11 mouse cellular contexts compared by ENCODE assay signal in the genomic region with DNA sequence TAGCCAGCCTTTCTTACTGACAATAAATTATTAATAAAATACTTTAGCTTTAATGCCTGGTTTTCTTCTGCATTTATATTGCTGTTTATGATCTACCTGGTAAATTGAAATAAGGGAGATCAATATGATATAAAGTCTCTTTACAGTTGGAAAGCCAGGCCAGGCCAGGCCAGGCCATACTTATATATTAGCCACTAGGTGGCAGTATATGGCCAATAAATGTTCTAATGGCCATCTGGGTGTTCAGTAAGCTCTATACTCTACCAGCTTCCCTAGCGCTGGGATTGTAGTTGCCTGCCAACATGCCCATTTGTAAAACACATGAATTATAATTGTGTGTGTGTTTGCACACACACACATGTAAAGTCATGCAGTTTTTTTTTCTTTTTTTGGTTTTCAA. TPM values are rescaled to one million over a fixed set of nuclear protein-coding genes. Genes with fewer than 3 reads are reported as not detected.
DNase-seq lines count a peak whose midpoint lies in the region; ATAC-seq and TF ChIP-seq lines count a peak whose summit lies in the region.
"Had no signal": no experiment of that assay in that cellular context is flagged by ENCODE, and none has a peak within 500 bp of the region (broad histone marks: within the 10 kb centered on the region; RNA-seq: fewer than 3 reads in every experiment).

No protein-coding gene starts in this region.

- H3K4me3 ChIP-seq in heart, postnatal 0 days (ENCODE audit: low read depth, low read length): no peak overlapping the region
- no peak overlapping the region for H3K4me3 ChIP-seq in intestine, embryonic 14.5 days (ENCODE audit: low read depth, low read length)
- H3K4me3 ChIP-seq: limb, embryonic 13.5 days had no signal

- no peaks in the 10 kb centered on the region for H3K27me3 ChIP-seq in heart, postnatal 0 days (ENCODE audit: control insufficient read depth, insufficient read depth, low read length)
- no peaks in the 10 kb centered on the region for H3K27me3 ChIP-seq in intestine, embryonic 14.5 days (replicated peaks; ENCODE audit: control insufficient read depth, insufficient read depth, low read length)
- H3K27me3 ChIP-seq: limb, embryonic 13.5 days had no signal

- H3K9me3 ChIP-seq in heart, postnatal 0 days (replicated peaks; ENCODE audit: control insufficient read depth, low read length): no peaks in the 10 kb centered on the region
- peaks cover 4% of the 10 kb centered on the region; the same call in 1 of the 2 replicates for H3K9me3 ChIP-seq in intestine, embryonic 14.5 days (ENCODE audit: control insufficient read depth, low read length)

- no peak; the same call in 1 of the 2 replicates for ATAC-seq in heart, postnatal 0 days (ENCODE audit: insufficient read depth, low read depth)
- peak; percentile 74; the same call in 1 of the 2 replicates for ATAC-seq in intestine, embryonic 14.5 days (replicated peaks; ENCODE audit: low FRiP score, low TSS enrichment, low read depth)
- ATAC-seq in CD4-positive, CD25-positive, alpha-beta regulatory T cell, adult 4 months: no peak

- H3K27ac ChIP-seq in heart, postnatal 0 days (ENCODE audit: low read depth): no peak overlapping the region
- H3K27ac ChIP-seq in intestine, embryonic 14.5 days (ENCODE audit: low read depth): no peak overlapping the region
- H3K27ac ChIP-seq: limb, embryonic 13.5 days had no signal

- no peak overlapping the region for H3K9ac ChIP-seq in heart, postnatal 0 days (replicated peaks; ENCODE audit: low read depth, low read length)
- H3K9ac ChIP-seq in intestine, embryonic 14.5 days (ENCODE audit: low read length): no peak overlapping the region
- H3K9ac ChIP-seq: limb, embryonic 13.5 days had no signal

- peaks cover 49% of the 10 kb centered on the region for H3K36me3 ChIP-seq in heart, postnatal 0 days (replicated peaks; ENCODE audit: control insufficient read depth, insufficient read depth, low read length)
- H3K36me3 ChIP-seq in intestine, embryonic 14.5 days (ENCODE audit: control insufficient read depth, insufficient read depth, low read length): peaks cover 58% of the 10 kb centered on the region

- H3K4me2 ChIP-seq in heart, postnatal 0 days (ENCODE audit: low read depth, low read length): no peak overlapping the region
- H3K4me2 ChIP-seq in intestine, embryonic 14.5 days (ENCODE audit: low read length): no peak overlapping the region
- H3K4me2 ChIP-seq: limb, embryonic 13.5 days had no signal

- peak; percentile 39 for TF ChIP-seq CTCF in heart, postnatal 0 days (IDR thresholded peaks at IDR 0.05; ENCODE audit: low read depth)

- no peaks in the 10 kb centered on the region for H3K4me1 ChIP-seq in heart, postnatal 0 days (ENCODE audit: control insufficient read depth, insufficient read depth)
- H3K4me1 ChIP-seq in intestine, embryonic 14.5 days (replicated peaks; ENCODE audit: control insufficient read depth, insufficient read depth, low read length): no peaks in the 10 kb centered on the region
- H3K4me1 ChIP-seq: limb, embryonic 13.5 days had no signal

- peak; percentile 13 for DNase-seq in heart, postnatal 0 days (ENCODE audit: low spot score)
- DNase-seq in heart, postnatal 4 days: no peak
- peak; percentile 7 for DNase-seq in A20 (ENCODE audit: low read depth, low spot score)
- peak; percentile 36 for DNase-seq in brain, adult 2 months (ENCODE audit: low read depth, low spot score)
- no peak for DNase-seq in intestine, embryonic 14.5 days (ENCODE audit: low spot score)
- no peak for DNase-seq in testis, postnatal 10 days (ENCODE audit: low spot score)
- no peak for DNase-seq in ovary, postnatal 10 days (ENCODE audit: low spot score)
- DNase-seq: cerebellum, adult 11 months had no signal

- TF ChIP-seq EP300 in heart, postnatal 0 days (IDR thresholded peaks at IDR 0.05; ENCODE audit: low read depth): no peak

- WGBS in heart, postnatal 0 days: 92% methylated on average over 1 of the region's 1 CpGs
- WGBS in intestine, embryonic 14.5 days: 87% methylated on average over 1 of the region's 1 CpGs

RNA-seq across cellular contexts. Expression of gene Mtnr1a, which starts 16.7 kb away (rescaled TPM):
- total RNA-seq in heart, postnatal 0 days (2014; rRNA removed; ENCODE audit: low replicate concordance): not detected in 2 replicates
- not detected in 2 replicates for polyA plus RNA-seq in heart, postnatal 0 days (2015; fragmentation: Nextera tagmentation; extraction: Ambion mirVana)
- not detected for total RNA-seq in heart, postnatal 4 days (2021)
- 0.11 and 0.15 TPM in 2 replicates for polyA plus RNA-seq in intestine, embryonic 14.5 days (2014; fragmentation: Nextera tagmentation; extraction: Ambion mirVana)
- not detected for polyA plus RNA-seq in CD4-positive, CD25-positive, alpha-beta regulatory T cell, adult 4 months (2017; shearing (Covaris generic))
- polyA plus RNA-seq: kidney, embryonic 14.5 days had no signal

Comparison
In these comparisons a context has a peak if more than half of its experiments do, and no peak if none do; other contexts are left out.
1. DNase-seq: peak in heart, postnatal 0 days (single experiment), A20 (single experiment) and brain, adult 2 months (single experiment); none in heart, postnatal 4 days (single experiment), intestine, embryonic 14.5 days (single experiment), testis, postnatal 10 days (single experiment) and ovary, postnatal 10 days (single experiment).